Mouse (Mus musculus) heart, postnatal 0 days (tissue): Measurements from ENCODE around the gene Mid1. TPM values are rescaled to one million over a fixed set of nuclear protein-coding genes. Genes with fewer than 3 reads are reported as not detected.
A peak's percentile ranks its signal among the peaks of the same experiment; 100 is the strongest.

Experiments
- ATAC-seq: fragments of 200-750 bp; cut with Nextera tagmentation; 2 replicates; pipeline ENCODE4 v1.8.0; 2017; ENCODE audit warnings: low read depth, moderate number of reproducible peaks, moderate library complexity; ENCODE audit not compliant: insufficient read depth
- DNase-seq: peaks from one replicate; pipeline ENCODE4 v3.0.0-alpha.2; 2016; ENCODE audit warnings: low spot score
- H3K27ac ChIP-seq: fragments of 300-500 bp; sonication (generic); 2 replicates; pipeline ENCODE4 v1.5.1; 2014; ENCODE audit warnings: low read depth, mild to moderate bottlenecking
- H3K27me3 ChIP-seq: fragments of 300-500 bp; sonication (generic); 2 replicates; pipeline ENCODE4 v1.6.1; 2014; ENCODE audit warnings: low read length, mixed read lengths; ENCODE audit not compliant: control insufficient read depth, insufficient read depth
- H3K36me3 ChIP-seq: fragments of 300-500 bp; sonication (generic); replicated peaks from 2 replicates; pipeline ENCODE4 v1.6.1; 2014; ENCODE audit warnings: low read length, mixed read lengths; ENCODE audit not compliant: control insufficient read depth, insufficient read depth
- H3K4me1 ChIP-seq: fragments of 300-500 bp; sonication (generic); 2 replicates; pipeline ENCODE4 v1.6.1; 2014; ENCODE audit warnings: antibody characterized with exemption; ENCODE audit not compliant: control insufficient read depth, insufficient read depth
- H3K4me2 ChIP-seq: fragments of 300-500 bp; sonication (generic); 2 replicates; pipeline ENCODE4 v1.6.1; 2014; ENCODE audit warnings: low read depth, mild to moderate bottlenecking, low read length, moderate library complexity
- H3K4me3 ChIP-seq: fragments of 300-500 bp; sonication (generic); 2 replicates; pipeline ENCODE4 v1.5.1; 2014; ENCODE audit warnings: low read depth, low read length
- H3K9ac ChIP-seq: fragments of 300-500 bp; sonication (generic); replicated peaks from 2 replicates; pipeline ENCODE4 v1.6.1; 2014; ENCODE audit warnings: low read depth, low read length, mixed read lengths
- H3K9me3 ChIP-seq: fragments of 300-500 bp; sonication (generic); replicated peaks from 2 replicates; pipeline ENCODE4 v1.6.1; 2016; ENCODE audit warnings: low read length; ENCODE audit not compliant: control insufficient read depth
- CTCF ChIP-seq: IDR thresholded peaks from 2 replicates; pipeline ENCODE4 v1.5.1; 2016; ENCODE audit warnings: antibody characterized with exemption, control low read depth, low read depth
- EP300 ChIP-seq: IDR thresholded peaks from 2 replicates; pipeline ENCODE4 v1.6.1; 2016; ENCODE audit warnings: antibody characterized with exemption, low read depth
- WGBS: fragments of 180-500 bp; shearing (Covaris S2); extraction: QIAGEN DNeasy Blood & Tissue Kit; methylation state at CpG from one replicate; pipeline ENCODE4 v1.1.7; 2014; 5-methylcytosine and 5-hydroxymethylcytosine counted together
- polyA plus RNA-seq: library from polyadenylated mRNA; unstranded; fragments of >200 nt; fragmentation: Nextera tagmentation; extraction: Ambion mirVana; gene quantifications from 2 replicates; pipeline ENCODE4 v1.2.1, GENCODE M21; 2015
- total RNA-seq: library from RNA; depleted of rRNA; stranded (reverse); fragments of >200 nt; gene quantifications from 2 replicates; pipeline ENCODE4 v1.2.3, GENCODE M21; 2014; ENCODE audit warnings: low replicate concordance

Mid1 gene
- total and polyA plus RNA-seq, 2 experiments from 2014 or later = 2.8 to 10.6 TPM

- Histone ChIP-seq H3K9me3 (no peaks in the 10 kb centered on the region), H3K36me3 (no peaks in the 10 kb centered on the region), H3K27ac (no peak overlapping the region), H3K4me1 (no peaks in the 10 kb centered on the region), H3K9ac (no peak overlapping the region), H3K4me2 (no peak overlapping the region), H3K27me3 (no peaks in the 10 kb centered on the region), H3K4me3 (no peak overlapping the region)
- DNase-seq (no peak), ATAC-seq (no peak)
- WGBS = 76% methylated on average over 4 of the region's 4 CpGs
- no peak for TF ChIP-seq EP300
- no peak for TF ChIP-seq CTCF
These were observed 205.5 kb downstream of the Mid1 start for GRCm38 (mm10) chrX:169890541-169890940.

- Histone ChIP-seq H3K27ac (no peak overlapping the region), H3K9me3 (no peaks in the 10 kb centered on the region), H3K27me3 (no peaks in the 10 kb centered on the region), H3K9ac (no peak overlapping the region), H3K4me2 (no peak overlapping the region), H3K4me3 (no peak overlapping the region), H3K4me1 (no peaks in the 10 kb centered on the region), H3K36me3 (no peaks in the 10 kb centered on the region)
- DNase-seq (no peak), ATAC-seq (no peak)
- no peak for TF ChIP-seq EP300
- TF ChIP-seq CTCF = no peak
These were observed 207.1 kb downstream of the Mid1 start for GRCm38 (mm10) chrX:169892100-169892499.

DNA sequence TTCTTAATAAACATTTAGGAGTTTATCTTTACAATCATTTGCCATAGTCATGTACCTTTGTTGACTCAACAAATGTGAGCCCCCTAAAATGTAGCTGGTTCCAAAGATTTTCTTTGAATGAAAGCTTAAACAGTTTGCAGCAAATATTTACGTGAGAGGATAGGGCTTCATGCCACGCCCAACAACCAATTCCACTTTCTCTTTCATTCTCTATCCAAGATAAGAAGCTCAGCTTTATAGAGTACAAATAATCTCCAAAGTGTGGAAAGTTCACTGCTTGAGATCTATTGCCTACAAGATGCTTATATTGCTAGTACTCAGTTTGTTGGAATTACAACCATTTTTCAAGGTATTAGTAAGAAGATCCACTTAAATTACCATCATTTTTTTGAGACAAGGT is 207.6 kb downstream of the Mid1 start:
- H3K9ac ChIP-seq = no peak overlapping the region
- DNase-seq = no peak
- TF ChIP-seq EP300 (no peak), CTCF (no peak)

DNA sequence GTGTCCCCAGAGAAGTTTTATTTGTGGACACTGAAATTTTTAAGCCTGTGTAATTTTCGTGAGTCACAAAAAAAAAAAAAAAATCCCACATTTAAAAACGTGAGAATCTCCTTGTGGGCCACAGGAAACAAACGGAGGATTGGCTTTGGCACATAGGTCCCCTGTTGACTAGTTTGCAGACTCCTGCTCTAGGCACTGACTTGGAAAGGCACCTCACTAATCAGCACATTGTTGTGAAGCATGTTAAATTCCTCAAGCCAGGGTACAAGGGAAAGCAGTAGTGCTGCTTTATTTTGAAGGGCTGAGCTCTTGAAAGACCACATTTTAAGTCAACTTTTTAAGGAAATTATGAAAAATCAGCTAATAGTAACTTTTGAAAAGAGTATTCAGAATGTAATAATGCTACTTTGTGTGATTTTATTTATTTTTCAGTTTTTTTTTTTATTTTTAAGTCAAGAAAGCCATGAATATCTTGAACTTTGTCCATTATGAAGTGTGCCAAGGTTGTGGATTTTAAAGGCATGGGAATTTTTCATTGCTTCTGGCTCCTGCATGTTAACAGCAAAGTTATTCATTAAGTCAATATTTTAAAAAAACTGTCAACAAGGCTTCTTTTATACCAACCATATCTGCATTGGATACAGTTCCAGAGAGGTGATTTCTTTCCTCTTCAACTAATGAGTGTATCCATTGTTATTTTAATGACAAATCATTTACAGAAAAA is 214.4 kb downstream of the Mid1 start:
- H3K27ac ChIP-seq = peak overlapping the region; percentile 55; the same call in 1 of the 2 replicates
- DNase-seq (peak; percentile 22), ATAC-seq (peak; percentile 55; the same call in 1 of the 2 replicates)
- no peak for TF ChIP-seq EP300
- TF ChIP-seq CTCF = no peak
- no peaks in the 10 kb centered on the region for H3K9me3 ChIP-seq
- no peaks in the 10 kb centered on the region for H3K36me3 ChIP-seq
- H3K4me3 ChIP-seq = no peak overlapping the region
- no peaks in the 10 kb centered on the region for H3K4me1 ChIP-seq
- no peak overlapping the region for H3K9ac ChIP-seq
- H3K27me3 ChIP-seq = no peaks in the 10 kb centered on the region
- WGBS = 17% methylated on average over 3 of the region's 3 CpGs
- no peak overlapping the region for H3K4me2 ChIP-seq

More for the DNA sequence above, 207.6 kb downstream of the Mid1 start:
- ATAC-seq = no peak
- Histone ChIP-seq H3K9me3 (no peaks in the 10 kb centered on the region), H3K27ac (no peak overlapping the region), H3K4me2 (no peak overlapping the region), H3K4me1 (no peaks in the 10 kb centered on the region), H3K36me3 (no peaks in the 10 kb centered on the region), H3K4me3 (no peak overlapping the region), H3K27me3 (no peaks in the 10 kb centered on the region)
- WGBS = 69% methylated on average over 2 of the region's 2 CpGs

DNA sequence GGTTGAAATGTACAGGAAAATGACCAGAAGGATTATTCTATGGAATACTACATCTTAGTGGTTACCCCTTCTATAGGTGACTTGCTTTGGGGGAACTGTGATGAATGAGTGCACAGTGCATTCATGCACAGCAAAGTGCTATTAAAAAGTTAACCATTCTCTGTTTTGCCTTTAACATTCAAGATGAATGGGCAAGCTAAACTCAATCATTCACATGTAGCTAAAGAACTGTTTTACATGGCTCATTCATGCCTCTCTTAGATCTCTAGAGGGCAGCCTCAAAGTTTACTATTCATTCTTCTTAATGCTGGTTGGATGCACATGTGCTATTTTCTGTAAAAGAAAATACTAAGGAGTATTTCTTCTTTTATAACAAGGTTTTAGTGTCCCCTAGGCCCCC is 217.9 kb downstream of the Mid1 start:
- H3K27ac ChIP-seq = no peak overlapping the region
- no peak overlapping the region for H3K9ac ChIP-seq
- no peak for DNase-seq
- no peaks in the 10 kb centered on the region for H3K27me3 ChIP-seq
- H3K4me2 ChIP-seq = no peak overlapping the region
- TF ChIP-seq CTCF = no peak
- no peak for TF ChIP-seq EP300
- H3K4me1 ChIP-seq = peaks cover 7% of the 10 kb centered on the region; the same call in 1 of the 2 replicates
- no peak for ATAC-seq
- no peaks in the 10 kb centered on the region for H3K9me3 ChIP-seq
- no peaks in the 10 kb centered on the region for H3K36me3 ChIP-seq
- no peak overlapping the region for H3K4me3 ChIP-seq

- DNase-seq (no peak), ATAC-seq (no peak)
- WGBS = 48% methylated on average over 2 of the region's 2 CpGs
- Histone ChIP-seq H3K9me3 (no peaks in the 10 kb centered on the region), H3K36me3 (no peaks in the 10 kb centered on the region), H3K27me3 (no peaks in the 10 kb centered on the region), H3K4me1 (peaks cover 7% of the 10 kb centered on the region; the same call in 1 of the 2 replicates), H3K27ac (no peak overlapping the region), H3K9ac (no peak overlapping the region), H3K4me3 (no peak overlapping the region), H3K4me2 (no peak overlapping the region)
- TF ChIP-seq CTCF (no peak), EP300 (no peak)
These were observed 218.7 kb downstream of the Mid1 start for GRCm38 (mm10) chrX:169903656-169904055.
